Mouse (Mus musculus): ENCODE data around the gene Sh3gl1. TPM values are rescaled to one million over a fixed set of nuclear protein-coding genes. Genes with fewer than 3 reads are reported as not detected.

Sh3gl1 gene
- polyA plus RNA-seq, 1 experiment: 55.5 TPM

DNA sequence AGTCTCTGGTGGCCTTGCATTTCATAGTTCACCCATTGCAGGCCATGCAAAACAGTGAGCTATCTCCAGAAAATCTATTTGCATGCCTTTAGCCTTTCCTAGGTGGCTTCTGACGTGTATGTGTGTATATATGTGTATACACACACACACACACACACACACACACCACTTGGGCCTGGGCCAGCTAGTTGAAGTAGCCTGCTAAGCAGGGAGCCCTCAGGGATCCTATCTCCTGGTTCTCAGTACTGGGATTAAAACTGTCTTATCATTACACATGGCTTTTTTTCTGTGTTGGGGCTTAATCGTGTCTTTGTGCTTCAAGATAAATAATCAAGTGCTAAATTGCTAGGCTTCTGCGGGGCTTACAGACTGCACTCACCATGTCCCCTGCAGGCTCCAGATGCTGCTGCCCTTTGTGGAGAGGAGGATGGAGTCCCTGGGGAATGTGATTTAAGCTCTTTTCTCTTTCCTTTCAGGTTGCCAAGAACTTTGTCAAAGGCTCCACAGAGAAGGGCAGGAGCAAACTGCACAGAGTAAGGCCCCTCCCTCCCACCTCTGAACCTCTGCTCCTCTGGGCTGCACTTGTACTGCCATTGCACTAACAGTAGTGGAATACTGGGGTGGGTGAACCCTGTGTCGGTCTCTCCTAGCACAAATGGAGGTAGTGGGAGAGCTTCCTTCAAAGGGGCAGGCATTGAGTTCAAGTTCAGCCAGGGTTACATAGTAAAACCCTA lies 19.7 kb upstream of the Sh3gl1 start:
- H3K27ac ChIP-seq (ENCODE audit: control insufficient read depth, insufficient read depth, low read depth, low read length, poor library complexity): no peak overlapping the region
- TF ChIP-seq CTCF (IDR thresholded peaks at IDR 0.05; ENCODE audit: control insufficient read depth, insufficient read depth, low read length) (no peak), POLR2A (IDR thresholded peaks at IDR 0.05; ENCODE audit: borderline replicate concordance, control insufficient read depth, low read depth, low read length) (no peak)
- H3K4me1 ChIP-seq (ENCODE audit: control insufficient read depth, insufficient read depth, low read length): no peaks in the 10 kb centered on the region
- no peak overlapping the region for H3K4me3 ChIP-seq (replicated peaks; ENCODE audit: control insufficient read depth, low read depth, low read length)
- WGBS: 65% methylated on average over 4 of the region's 4 CpGs

DNA sequence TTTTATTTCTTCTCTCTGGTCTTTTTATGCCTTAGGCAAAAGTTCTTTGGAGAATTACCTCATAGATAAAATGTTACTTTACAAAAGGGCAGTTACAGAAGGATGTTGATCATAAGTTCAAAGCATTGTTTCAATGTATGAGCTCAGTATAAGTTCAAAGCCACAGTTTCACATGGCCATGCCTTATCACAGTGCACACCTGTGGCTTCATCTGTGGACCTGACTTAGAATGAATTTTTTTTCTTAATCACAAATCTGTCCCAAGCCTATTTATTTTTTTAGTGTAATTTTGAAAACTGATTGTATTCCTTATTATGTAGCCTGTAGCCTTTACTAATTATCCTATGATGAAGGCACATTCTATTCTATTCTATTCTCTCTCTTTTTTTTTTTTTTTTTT lies 18.5 kb upstream of the Sh3gl1 start:
- no peak for TF ChIP-seq CTCF (IDR thresholded peaks at IDR 0.05; ENCODE audit: control insufficient read depth, insufficient read depth, low read length)
- TF ChIP-seq POLR2A (IDR thresholded peaks at IDR 0.05; ENCODE audit: borderline replicate concordance, control insufficient read depth, low read depth, low read length): no peak
- Histone ChIP-seq H3K4me3 (replicated peaks; ENCODE audit: control insufficient read depth, low read depth, low read length) (no peak overlapping the region), H3K4me1 (ENCODE audit: control insufficient read depth, insufficient read depth, low read length) (no peaks in the 10 kb centered on the region), H3K27ac (ENCODE audit: control insufficient read depth, insufficient read depth, low read depth, low read length, poor library complexity) (no peak overlapping the region)

DNA sequence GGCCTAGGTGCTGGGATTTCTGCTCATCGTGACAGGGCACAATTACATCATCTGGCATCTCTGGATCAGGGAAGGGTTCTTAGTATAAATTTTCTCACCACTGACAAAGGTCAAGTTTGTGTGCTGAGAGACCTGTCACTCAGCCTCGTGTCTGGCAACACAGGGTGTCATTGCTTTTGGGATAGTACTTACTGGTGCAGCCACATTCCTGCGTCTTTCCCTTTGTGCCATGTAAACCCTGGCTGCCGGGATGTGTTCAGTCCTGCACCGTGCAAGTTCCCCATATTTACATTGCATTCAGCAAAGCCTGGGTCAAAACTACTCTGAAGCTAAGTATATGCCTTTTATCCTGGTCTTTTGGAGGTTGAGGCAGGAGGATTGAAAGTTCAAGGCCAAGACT lies 14.9 kb upstream of the Sh3gl1 start:
- Histone ChIP-seq H3K4me3 (replicated peaks; ENCODE audit: control insufficient read depth, low read depth, low read length) (no peak overlapping the region), H3K4me1 (ENCODE audit: control insufficient read depth, insufficient read depth, low read length) (no peaks in the 10 kb centered on the region), H3K27ac (ENCODE audit: control insufficient read depth, insufficient read depth, low read depth, low read length, poor library complexity) (no peak overlapping the region)
- TF ChIP-seq CTCF (IDR thresholded peaks at IDR 0.05; ENCODE audit: control insufficient read depth, insufficient read depth, low read length): no peak
- no peak for TF ChIP-seq POLR2A (IDR thresholded peaks at IDR 0.05; ENCODE audit: borderline replicate concordance, control insufficient read depth, low read depth, low read length)
- 93% methylated on average over 5 of the region's 5 CpGs for WGBS

DNA sequence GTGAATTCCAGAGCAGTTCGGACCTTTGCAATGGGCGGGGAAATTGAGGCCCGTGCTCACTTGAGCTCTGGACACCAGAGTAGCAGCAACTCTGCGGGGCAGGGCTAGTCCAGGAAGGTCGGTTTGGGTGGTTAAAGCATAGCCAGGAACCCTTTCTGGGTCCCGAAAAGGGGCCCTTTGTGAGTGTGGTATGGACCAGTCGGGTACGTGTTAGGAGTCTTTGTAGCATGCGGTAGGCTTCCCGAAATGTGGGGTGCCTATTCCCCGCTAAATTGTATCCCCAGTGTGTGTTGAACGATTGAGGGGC lies 4.4 kb upstream of the Sh3gl1 start:
- TF ChIP-seq POLR2A (IDR thresholded peaks at IDR 0.05; ENCODE audit: borderline replicate concordance, control insufficient read depth, low read depth, low read length) (no peak), CTCF (IDR thresholded peaks at IDR 0.05; ENCODE audit: control insufficient read depth, insufficient read depth, low read length) (no peak)
- Histone ChIP-seq H3K27ac (ENCODE audit: control insufficient read depth, insufficient read depth, low read depth, low read length, poor library complexity) (peak overlapping the region; percentile 3; the same call in 1 of the 2 replicates), H3K4me1 (ENCODE audit: control insufficient read depth, insufficient read depth, low read length) (no peaks in the 10 kb centered on the region), H3K4me3 (replicated peaks; ENCODE audit: control insufficient read depth, low read depth, low read length) (peak overlapping the region; percentile 76)
- under 1% methylated on average over 12 of the region's 12 CpGs for WGBS

DNA sequence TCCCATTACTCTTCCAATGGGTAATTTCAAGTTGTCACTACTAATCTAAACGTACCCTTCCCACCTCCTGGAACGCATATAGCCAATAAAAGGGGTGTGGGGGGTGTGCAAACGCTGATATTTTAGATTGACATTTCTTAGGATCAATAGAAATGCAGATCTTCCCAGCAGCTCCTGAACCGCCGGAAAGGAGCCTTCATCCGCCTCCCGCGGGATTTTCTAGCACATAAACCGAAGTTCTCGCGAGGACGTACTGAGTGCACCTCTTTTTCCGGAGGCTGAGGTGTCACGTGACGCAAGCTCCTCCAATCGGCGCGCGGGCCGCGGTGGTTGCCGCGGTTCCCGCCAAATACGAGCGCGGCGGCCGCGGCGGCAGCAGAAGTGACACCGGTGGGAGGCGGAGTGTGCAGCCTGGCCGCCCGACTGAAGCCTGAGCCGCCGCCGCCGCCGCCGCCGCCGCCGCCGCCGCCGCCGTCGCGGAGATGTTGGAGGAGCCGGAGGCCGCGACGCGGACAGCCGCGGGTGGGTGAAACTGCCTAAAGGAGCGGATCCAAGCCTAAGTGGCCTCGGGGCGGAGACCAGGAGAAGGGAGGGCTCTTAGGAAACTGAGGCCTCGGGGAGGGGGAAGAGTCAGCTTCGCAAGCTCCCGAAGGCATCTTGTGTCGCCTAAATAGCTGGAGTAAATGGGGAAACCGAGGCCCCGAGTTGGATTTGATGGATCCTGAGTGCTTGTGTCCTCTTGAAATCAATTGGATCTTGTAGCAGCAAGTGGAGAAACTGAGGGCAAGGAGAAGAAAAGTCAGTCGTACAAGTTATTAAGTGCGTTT lies 3.8 kb upstream of the Sh3gl1 start, which contains the start of gene Chaf1a:
TSS of gene Chaf1a (plus strand) at position 410 of the 827 bp plus-strand sequence.
- TF ChIP-seq CTCF (IDR thresholded peaks at IDR 0.05; ENCODE audit: control insufficient read depth, insufficient read depth, low read length): no peak
- TF ChIP-seq POLR2A (IDR thresholded peaks at IDR 0.05; ENCODE audit: borderline replicate concordance, control insufficient read depth, low read depth, low read length): peak; percentile 61; the same call in 1 of the 2 replicates
- Histone ChIP-seq H3K4me3 (replicated peaks; ENCODE audit: control insufficient read depth, low read depth, low read length) (peak within 1 kb of the TSS; percentile 76), H3K27ac (ENCODE audit: control insufficient read depth, insufficient read depth, low read depth, low read length, poor library complexity) (peak within 1 kb of the TSS; percentile 3; the same call in 1 of the 2 replicates), H3K4me1 (ENCODE audit: control insufficient read depth, insufficient read depth, low read length) (no peaks in the 10 kb centered on the region)
- under 1% methylated on average over 68 of the region's 68 CpGs for WGBS

DNA sequence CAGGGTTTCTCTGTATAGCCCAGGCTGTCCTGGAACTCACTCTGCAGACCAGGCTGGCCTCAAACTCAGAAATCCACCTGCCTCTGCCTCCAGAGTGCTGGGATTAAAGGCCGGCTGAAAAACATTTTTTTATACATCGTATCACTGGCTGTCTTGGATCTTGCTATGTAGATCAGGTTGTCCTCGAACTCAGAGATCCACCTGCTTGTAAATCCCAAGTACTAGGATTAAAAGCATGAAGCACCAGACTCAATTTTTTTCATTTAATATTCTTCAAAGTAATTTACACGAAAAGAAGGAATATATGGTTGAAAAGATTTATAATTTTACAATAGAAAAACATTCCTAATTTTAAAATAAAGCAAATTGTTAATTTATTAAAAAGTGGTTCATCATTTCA lies 2.9 kb upstream of the Sh3gl1 start:
- Histone ChIP-seq H3K4me3 (replicated peaks; ENCODE audit: control insufficient read depth, low read depth, low read length) (no peak overlapping the region), H3K4me1 (ENCODE audit: control insufficient read depth, insufficient read depth, low read length) (no peaks in the 10 kb centered on the region; the same call in 1 of the 2 replicates), H3K27ac (ENCODE audit: control insufficient read depth, insufficient read depth, low read depth, low read length, poor library complexity) (no peak overlapping the region)
- TF ChIP-seq CTCF (IDR thresholded peaks at IDR 0.05; ENCODE audit: control insufficient read depth, insufficient read depth, low read length) (no peak), POLR2A (IDR thresholded peaks at IDR 0.05; ENCODE audit: borderline replicate concordance, control insufficient read depth, low read depth, low read length) (no peak)
- WGBS: 71% methylated on average over 4 of the region's 4 CpGs

DNA sequence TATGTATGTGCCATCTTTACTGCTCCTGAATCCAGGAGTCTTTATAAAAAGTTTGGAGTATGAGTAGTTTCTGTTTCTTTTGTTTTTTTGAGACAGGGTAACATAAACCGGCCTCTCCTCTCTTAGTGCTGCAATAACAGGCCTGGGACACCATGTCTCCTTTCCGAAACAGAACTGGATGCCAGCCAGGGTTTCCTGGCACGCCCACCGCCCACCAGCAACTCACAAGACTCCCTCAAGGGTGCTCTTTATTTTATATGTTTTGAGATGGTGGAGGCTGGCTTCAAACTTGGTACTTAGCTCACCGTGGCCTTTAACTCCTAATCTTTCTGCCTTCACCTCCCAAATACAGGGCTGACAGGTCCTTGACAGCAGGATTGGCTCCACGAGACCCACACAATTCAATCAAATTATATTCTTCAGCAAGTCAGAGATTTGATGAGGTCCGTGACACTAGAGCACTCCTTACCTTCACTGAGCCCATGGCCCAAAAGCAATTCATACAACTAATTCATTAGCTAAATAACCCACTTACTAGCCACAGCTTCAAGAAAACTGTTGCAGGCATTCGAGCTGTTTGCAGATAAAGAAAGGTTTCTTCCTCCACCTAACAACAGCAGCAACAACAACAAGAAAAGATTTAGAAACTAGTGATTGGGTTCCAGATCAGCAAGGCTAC lies 2.3 kb upstream of the Sh3gl1 start:
- Histone ChIP-seq H3K27ac (ENCODE audit: control insufficient read depth, insufficient read depth, low read depth, low read length, poor library complexity) (no peak overlapping the region), H3K4me1 (ENCODE audit: control insufficient read depth, insufficient read depth, low read length) (no peaks in the 10 kb centered on the region; the same call in 1 of the 2 replicates), H3K4me3 (replicated peaks; ENCODE audit: control insufficient read depth, low read depth, low read length) (no peak overlapping the region)
- TF ChIP-seq POLR2A (IDR thresholded peaks at IDR 0.05; ENCODE audit: borderline replicate concordance, control insufficient read depth, low read depth, low read length): no peak
- no peak for TF ChIP-seq CTCF (IDR thresholded peaks at IDR 0.05; ENCODE audit: control insufficient read depth, insufficient read depth, low read length)
- 59% methylated on average over 8 of the region's 8 CpGs for WGBS

DNA sequence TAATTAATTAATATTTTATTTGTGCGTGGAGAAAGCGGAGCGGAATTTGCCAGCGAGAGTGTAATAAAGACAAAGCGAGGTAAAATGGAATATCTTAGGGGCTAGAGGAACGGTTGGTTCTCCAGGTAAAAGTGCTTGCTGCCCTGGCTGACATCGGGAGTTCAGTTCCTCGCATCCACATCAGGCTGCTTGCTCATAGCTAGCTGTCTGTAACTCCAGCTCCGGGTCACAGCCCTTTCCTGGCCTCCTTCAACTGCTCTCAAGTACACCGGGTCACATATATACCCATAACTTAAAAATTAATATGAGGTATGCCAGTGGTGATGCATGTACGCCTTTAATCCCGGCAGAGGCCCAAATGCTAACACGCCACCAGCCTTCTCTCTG lies 459 bp upstream of the Sh3gl1 start:
- Histone ChIP-seq H3K4me3 (replicated peaks; ENCODE audit: control insufficient read depth, low read depth, low read length) (peak overlapping the region; percentile 55), H3K4me1 (ENCODE audit: control insufficient read depth, insufficient read depth, low read length) (peaks cover 6% of the 10 kb centered on the region), H3K27ac (ENCODE audit: control insufficient read depth, insufficient read depth, low read depth, low read length, poor library complexity) (no peak overlapping the region)
- TF ChIP-seq POLR2A (IDR thresholded peaks at IDR 0.05; ENCODE audit: borderline replicate concordance, control insufficient read depth, low read depth, low read length) (no peak), CTCF (IDR thresholded peaks at IDR 0.05; ENCODE audit: control insufficient read depth, insufficient read depth, low read length) (no peak)
- 29% methylated on average over 13 of the region's 13 CpGs for WGBS

Measured in bone marrow, adult 2 months (tissue).